ENCODE assay signal across 17 mouse cellular contexts in genomic region chr3:105900716-105901115, GRCm38 (mm10). TPM values are rescaled to one million over a fixed set of nuclear protein-coding genes. Genes with fewer than 3 reads are reported as not detected.
DNase-seq lines count a peak whose midpoint lies in the region; ATAC-seq and TF ChIP-seq lines count a peak whose summit lies in the region.
"Had no signal": no experiment of that assay in that cellular context is flagged by ENCODE, and none has a peak within 500 bp of the region (broad histone marks: within the 10 kb centered on the region; RNA-seq: fewer than 3 reads in every experiment).

No protein-coding gene starts in this region.

- no peaks in the 10 kb centered on the region for H3K9me3 ChIP-seq in hindbrain, embryonic 10.5 days
- H3K9me3 ChIP-seq: lung, embryonic 15.5 days; stomach, embryonic 15.5 days had no signal

- TF ChIP-seq POLR2A in lung, adult 2 months (IDR thresholded peaks at IDR 0.05; ENCODE audit: borderline replicate concordance, extremely low read depth, low read depth, low read length) = no peak

- no peaks in the 10 kb centered on the region for H3K27me3 ChIP-seq in hindbrain, embryonic 10.5 days (ENCODE audit: insufficient read depth, poor library complexity, severe bottlenecking)
- H3K27me3 ChIP-seq: lung, embryonic 15.5 days; stomach, embryonic 15.5 days had no signal

- TF ChIP-seq CTCF in lung, adult 2 months (IDR thresholded peaks at IDR 0.05; ENCODE audit: insufficient read depth, low read length) = no peak

- peak; percentile 70 for ATAC-seq in common myeloid progenitor, adult 5-6 weeks (replicated peaks; ENCODE audit: low read depth, poor library complexity, severe bottlenecking)

- no peaks in the 10 kb centered on the region for H3K36me3 ChIP-seq in hindbrain, embryonic 10.5 days
- H3K36me3 ChIP-seq: lung, embryonic 15.5 days; stomach, embryonic 15.5 days had no signal

- 57% methylated on average over 3 of the region's 3 CpGs for WGBS in lung, adult 2 months
- 88% methylated on average over 3 of the region's 3 CpGs for WGBS in hindbrain, embryonic 10.5 days

- H3K4me1 ChIP-seq in lung, adult 2 months (ENCODE audit: control insufficient read depth, insufficient read depth, low read length) = no peaks in the 10 kb centered on the region
- H3K4me1 ChIP-seq in hindbrain, embryonic 10.5 days (replicated peaks) = no peaks in the 10 kb centered on the region
- H3K4me1 ChIP-seq: stomach, embryonic 15.5 days had no signal

- peak; percentile 41 for DNase-seq in lung, postnatal 25 days (ENCODE audit: low spot score)
- no peak for DNase-seq in lung, adult 2 months
- DNase-seq in natural killer cell, adult 2 months (ENCODE audit: low spot score in 2 of 2) = peak; percentile 68 to 78
- peak; percentile 31 for DNase-seq in thymus, postnatal 4 days
- DNase-seq in cerebellum, adult 11-12 months = no peak
- no peak for DNase-seq in hindbrain, embryonic 10.5 days (ENCODE audit: low spot score)
- DNase-seq: adrenal gland, postnatal 14 days; cerebellum, postnatal 25 days; gastrocnemius, postnatal 25 days; heart, postnatal 10 days; kidney, adult 18-20 months had no signal

- no peak overlapping the region for H3K27ac ChIP-seq in hindbrain, embryonic 10.5 days
- H3K27ac ChIP-seq: lung, embryonic 15.5 days; stomach, embryonic 15.5 days had no signal

- no peak overlapping the region for H3K4me3 ChIP-seq in lung, adult 2 months (replicated peaks; ENCODE audit: extremely low read depth, low read depth, low read length)
- no peak overlapping the region for H3K4me3 ChIP-seq in hindbrain, embryonic 10.5 days
- H3K4me3 ChIP-seq: erythroblast, embryonic 14.5 days; lung, embryonic 15.5 days; stomach, embryonic 15.5 days had no signal

RNA-seq across cellular contexts. Expression of gene Tmigd3, which starts 30.0 kb away (rescaled TPM):
- 1.3 and 2.2 TPM in 2 replicates for polyA plus RNA-seq in lung, adult 2 months (2012; rRNA removed)
- total RNA-seq in common myeloid progenitor, adult 5-6 weeks (2017) = 1.0 TPM in 1 of 2 replicates, not detected in the other
- not detected in 2 replicates for polyA plus RNA-seq in hindbrain, embryonic 10.5 days (2016; fragmentation: Nextera tagmentation; extraction: Ambion mirVana)
- total RNA-seq: adrenal gland, postnatal 14 days; gastrocnemius, postnatal 25 days; heart, postnatal 10 days; left cerebral cortex, adult 8-10 months; midbrain, postnatal 0 days had no signal
- polyA plus RNA-seq: erythroblast, embryonic 14.5 days; midbrain, postnatal 0 days had no signal

RNA-seq across cellular contexts. Expression of gene Adora3, which starts 30.1 kb away (rescaled TPM):
- 0.84 and 1.2 TPM in 2 replicates for polyA plus RNA-seq in lung, adult 2 months (2012; rRNA removed)
- total RNA-seq in common myeloid progenitor, adult 5-6 weeks (2017) = 0.32 and 1.5 TPM in 2 replicates
- 0.27 TPM in 1 of 2 replicates, not detected in the other for polyA plus RNA-seq in hindbrain, embryonic 10.5 days (2016; fragmentation: Nextera tagmentation; extraction: Ambion mirVana)
- polyA plus RNA-seq: erythroblast, embryonic 14.5 days had no signal

RNA-seq across cellular contexts. Expression of gene I830077J02Rik, which starts 31.7 kb away (rescaled TPM):
- 2.3 and 3.7 TPM in 2 replicates for polyA plus RNA-seq in lung, adult 2 months (2012; rRNA removed)
- 10.0 and 15.6 TPM in 2 replicates for total RNA-seq in common myeloid progenitor, adult 5-6 weeks (2017)
- polyA plus RNA-seq in hindbrain, embryonic 10.5 days (2016; fragmentation: Nextera tagmentation; extraction: Ambion mirVana) = 0.65 and 0.80 TPM in 2 replicates

RNA-seq across cellular contexts. Expression of gene Wdr77, which starts 58.5 kb away (rescaled TPM):
- 16.7 and 31.0 TPM in 2 replicates for polyA plus RNA-seq in lung, adult 2 months (2012; rRNA removed)
- 37.1 and 50.5 TPM in 2 replicates for total RNA-seq in common myeloid progenitor, adult 5-6 weeks (2017)
- polyA plus RNA-seq in hindbrain, embryonic 10.5 days (2016; fragmentation: Nextera tagmentation; extraction: Ambion mirVana) = 133 and 172 TPM in 2 replicates

RNA-seq across cellular contexts. Expression of gene Atp5f1, which starts 59.2 kb away (rescaled TPM):
- polyA plus RNA-seq in lung, adult 2 months (2012; rRNA removed) = 68.9 and 81.7 TPM in 2 replicates
- 452 and 491 TPM in 2 replicates for total RNA-seq in common myeloid progenitor, adult 5-6 weeks (2017)
- 464 and 481 TPM in 2 replicates for polyA plus RNA-seq in hindbrain, embryonic 10.5 days (2016; fragmentation: Nextera tagmentation; extraction: Ambion mirVana)

Comparison
In these comparisons a context has a peak if more than half of its experiments do, and no peak if none do; other contexts are left out.
1. DNase-seq: peak in lung, postnatal 25 days (single experiment), natural killer cell, adult 2 months (2 of 2) and thymus, postnatal 4 days (single experiment); none in lung, adult 2 months (single experiment), cerebellum, adult 11-12 months (single experiment) and hindbrain, embryonic 10.5 days (single experiment).